Mouse (Mus musculus) spleen, adult 2 months (tissue): ENCODE data around the gene Apba2. TPM values are rescaled to one million over a fixed set of nuclear protein-coding genes. Genes with fewer than 3 reads are reported as not detected.

Source experiments
- DNase-seq, 2 experiments: peaks; one replicate each; pipeline versions ENCODE4 v3.0.0 to v3.0.0-alpha.2; 2012 to 2021; ENCODE audit warnings: low spot score in 2 of 2, low read depth in 1 of 2
- H3K27ac ChIP-seq: fragments of 200-500 bp; 2 replicates; pipeline ENCODE4 v1.5.1; 2012; ENCODE audit warnings: low read length, inconsistent platforms; ENCODE audit not compliant: insufficient read depth
- H3K27me3 ChIP-seq: fragments of 200-500 bp; 2 replicates; pipeline ENCODE4 v1.6.1; 2012; ENCODE audit warnings: mild to moderate bottlenecking, moderate library complexity, low read length, inconsistent platforms; ENCODE audit not compliant: control insufficient read depth, insufficient read depth
- H3K36me3 ChIP-seq: fragments of 200-500 bp; 2 replicates; pipeline ENCODE4 v1.6.1; 2012; ENCODE audit warnings: mild to moderate bottlenecking, low read length, inconsistent platforms; ENCODE audit not compliant: control insufficient read depth, insufficient read depth
- H3K4me1 ChIP-seq: fragments of 200-500 bp; 2 replicates; pipeline ENCODE4 v1.6.1; 2011; ENCODE audit warnings: inconsistent platforms; ENCODE audit not compliant: control insufficient read depth, insufficient read depth, insufficient read length
- H3K4me3 ChIP-seq: fragments of 200-500 bp; 2 replicates; pipeline ENCODE4 v1.5.1; 2011; ENCODE audit warnings: mild to moderate bottlenecking, inconsistent platforms; ENCODE audit not compliant: insufficient read depth, insufficient read length; ENCODE audit errors: extremely low read depth
- CTCF ChIP-seq: fragments of 200-500 bp; IDR thresholded peaks from 2 replicates; pipeline ENCODE4 v1.5.1; 2011; ENCODE audit warnings: mild to moderate bottlenecking, inconsistent platforms; ENCODE audit not compliant: insufficient read depth, insufficient read length, insufficient replicate concordance; ENCODE audit errors: extremely low read depth
- POLR2A ChIP-seq: fragments of 200-500 bp; IDR thresholded peaks from 2 replicates; pipeline ENCODE4 v1.6.1; 2011; ENCODE audit warnings: low read depth, low read length, inconsistent platforms
- WGBS: fragments of 180-500 bp; shearing (Covaris S2); methylation state at CpG from one replicate; pipeline ENCODE4 v1.1.7; 2018; 5-methylcytosine and 5-hydroxymethylcytosine counted together
- polyA plus RNA-seq: library from polyadenylated mRNA; depleted of rRNA; stranded (reverse); fragments of >200 nt; gene quantifications from 2 replicates; pipeline ENCODE4 v1.2.3, GENCODE M21; 2012; rRNA removed

Apba2 gene
- polyA plus RNA-seq, 1 experiment: 0.18 TPM

- H3K4me1 ChIP-seq: no peaks in the 10 kb centered on the region
- no peak overlapping the region for H3K4me3 ChIP-seq
- no peak overlapping the region for H3K27ac ChIP-seq
- TF ChIP-seq POLR2A (no peak), CTCF (no peak)
- H3K36me3 ChIP-seq: no peaks in the 10 kb centered on the region
- H3K27me3 ChIP-seq: no peaks in the 10 kb centered on the region
- 90% methylated on average over 9 of the region's 9 CpGs for WGBS
- DNase-seq: no peak
These were observed 289.6 kb downstream of the Apba2 start for GRCm38 (mm10) chr7:64791145-64791544.

GRCm38 (mm10) chr7:64792031-64792430 is 290.5 kb downstream of the Apba2 start:
- no peaks in the 10 kb centered on the region for H3K27me3 ChIP-seq
- no peak overlapping the region for H3K27ac ChIP-seq
- TF ChIP-seq CTCF (no peak), POLR2A (no peak)
- no peak for DNase-seq
- no peaks in the 10 kb centered on the region for H3K36me3 ChIP-seq
- WGBS: 23% methylated on average over 8 of the region's 8 CpGs
- no peaks in the 10 kb centered on the region for H3K4me1 ChIP-seq
- no peak overlapping the region for H3K4me3 ChIP-seq

GRCm38 (mm10) chr7:64795554-64795953 is 294.0 kb downstream of the Apba2 start:
- Histone ChIP-seq H3K4me3 (no peak overlapping the region), H3K27me3 (no peaks in the 10 kb centered on the region), H3K4me1 (no peaks in the 10 kb centered on the region), H3K36me3 (no peaks in the 10 kb centered on the region), H3K27ac (no peak overlapping the region)
- 78% methylated on average over 6 of the region's 6 CpGs for WGBS
- DNase-seq: no peak
- TF ChIP-seq POLR2A (no peak), CTCF (no peak)

Other genes starting within 250 kb of the Apba2 start
- gene Mtmr10, start 214.1 kb upstream of the Apba2 start, polyA plus RNA-seq: 1.7 and 1.9 TPM in 2 replicates
- gene Fan1, start 127.6 kb upstream of the Apba2 start, polyA plus RNA-seq: 1.5 and 2.0 TPM in 2 replicates
- gene Mphosph10, start 109.4 kb upstream of the Apba2 start, polyA plus RNA-seq: 0.40 and 0.76 TPM in 2 replicates
- 4.8 and 7.0 TPM in 2 replicates for gene Mcee, start 109.1 kb upstream of the Apba2 start, polyA plus RNA-seq